24 mouse cellular contexts compared by ENCODE assay signal in the genomic region with DNA sequence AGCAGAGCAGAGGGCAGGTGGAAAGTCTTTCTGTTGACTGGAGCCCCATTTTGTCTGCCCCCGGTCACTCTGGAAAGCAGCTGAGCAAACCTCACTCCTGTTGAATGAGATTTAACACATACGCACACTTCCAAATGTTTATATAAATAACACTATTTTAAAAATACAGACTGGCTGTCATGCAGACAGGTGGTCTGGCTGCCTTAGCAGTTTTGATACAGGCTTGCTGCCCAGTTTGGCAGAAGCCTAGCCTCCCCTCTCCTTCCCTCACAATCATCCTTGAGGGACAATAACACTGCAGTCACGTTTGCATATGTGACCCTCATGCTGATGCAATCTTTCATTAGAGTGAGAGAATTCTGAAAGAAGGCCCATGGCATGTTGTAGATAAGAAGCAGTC.
A peak's percentile ranks its signal among the peaks of the same experiment; 100 is the strongest.
DNase-seq lines count a peak whose midpoint lies in the region; ATAC-seq and TF ChIP-seq lines count a peak whose summit lies in the region.
"Had no signal": no experiment of that assay in that cellular context is flagged by ENCODE, and none has a peak within 500 bp of the region (broad histone marks: within the 10 kb centered on the region; RNA-seq: fewer than 3 reads in every experiment).

No protein-coding gene starts in this region.

- intact Hi-C loops in left cerebral cortex, adult 2 months (cut with DNase I), result no loop called here
- intact Hi-C loops in left cerebral cortex, postnatal 25 days (cut with DNase I), result no loop called here

- no peak overlapping the region for H3K4me2 ChIP-seq in hindbrain, embryonic 13.5 days
- no peak overlapping the region for H3K4me2 ChIP-seq in midbrain, postnatal 0 days (ENCODE audit: low read depth, low read length, poor library complexity, severe bottlenecking)
- no peak overlapping the region for H3K4me2 ChIP-seq in midbrain, embryonic 13.5 days (replicated peaks)
- H3K4me2 ChIP-seq: forebrain, embryonic 15.5 days; hindbrain, embryonic 14.5 days; limb, embryonic 12.5 days; liver, embryonic 15.5 days; lung, embryonic 15.5 days; midbrain, embryonic 11.5 days; neural tube, embryonic 15.5 days had no signal

- H3K4me1 ChIP-seq in hindbrain, embryonic 10.5 days (replicated peaks), result peaks cover 14% of the 10 kb centered on the region
- no peaks in the 10 kb centered on the region for H3K4me1 ChIP-seq in hindbrain, embryonic 13.5 days (replicated peaks)
- 0 out of 2 replicates have a peak, but pooled peaks cover 2% of the 10 kb centered on the region for H3K4me1 ChIP-seq in midbrain, postnatal 0 days (ENCODE audit: insufficient read depth, low read length)
- peaks cover 15% of the 10 kb centered on the region for H3K4me1 ChIP-seq in midbrain, embryonic 13.5 days (replicated peaks)
- H3K4me1 ChIP-seq: limb, embryonic 12.5 days; liver, embryonic 15.5 days; lung, embryonic 15.5 days had no signal

- no peak for TF ChIP-seq CTCF in left cerebral cortex, adult 2 months (IDR thresholded peaks at IDR 0.05)
- no peak for TF ChIP-seq CTCF in midbrain, postnatal 0 days (IDR thresholded peaks at IDR 0.05)

- no peaks in the 10 kb centered on the region for H3K27me3 ChIP-seq in hindbrain, embryonic 10.5 days (ENCODE audit: insufficient read depth, poor library complexity, severe bottlenecking)
- H3K27me3 ChIP-seq in hindbrain, embryonic 13.5 days, result no peaks in the 10 kb centered on the region
- no peaks in the 10 kb centered on the region for H3K27me3 ChIP-seq in midbrain, postnatal 0 days (ENCODE audit: insufficient read depth, low read length)
- H3K27me3 ChIP-seq in midbrain, embryonic 13.5 days, result peaks cover 3% of the 10 kb centered on the region; the same call in 1 of the 2 replicates
- H3K27me3 ChIP-seq: forebrain, embryonic 15.5 days; limb, embryonic 12.5 days; liver, embryonic 15.5 days; lung, embryonic 15.5 days; neural tube, embryonic 15.5 days had no signal

- no peak overlapping the region for H3K4me3 ChIP-seq in hindbrain, embryonic 10.5 days
- no peak overlapping the region for H3K4me3 ChIP-seq in hindbrain, embryonic 13.5 days
- no peak overlapping the region for H3K4me3 ChIP-seq in left cerebral cortex, adult 2 months
- no peak overlapping the region for H3K4me3 ChIP-seq in midbrain, postnatal 0 days (ENCODE audit: low read depth, low read length)
- no peak overlapping the region for H3K4me3 ChIP-seq in midbrain, embryonic 13.5 days (replicated peaks)
- H3K4me3 ChIP-seq: forebrain, embryonic 15.5 days; limb, embryonic 12.5 days; liver, embryonic 15.5 days; lung, embryonic 15.5 days; neural tube, embryonic 15.5 days had no signal

- no peak for ATAC-seq in hindbrain, embryonic 13.5 days (ENCODE audit: low FRiP score)
- ATAC-seq in midbrain, postnatal 0 days (ENCODE audit: low FRiP score), result no peak
- no peak for ATAC-seq in midbrain, embryonic 13.5 days
- ATAC-seq: forebrain, embryonic 15.5 days; inflammation-experienced regulatory T-cells, adult 6 months had no signal

- H3K9ac ChIP-seq in hindbrain, embryonic 13.5 days, result no peak overlapping the region
- no peak overlapping the region for H3K9ac ChIP-seq in midbrain, postnatal 0 days (replicated peaks; ENCODE audit: low read length, poor library complexity, severe bottlenecking)
- no peak overlapping the region for H3K9ac ChIP-seq in midbrain, embryonic 13.5 days (replicated peaks)
- H3K9ac ChIP-seq: forebrain, embryonic 15.5 days; hindbrain, embryonic 14.5 days; limb, embryonic 12.5 days; liver, embryonic 15.5 days; lung, embryonic 15.5 days; neural tube, embryonic 15.5 days had no signal

- no peaks in the 10 kb centered on the region for H3K9me3 ChIP-seq in hindbrain, embryonic 10.5 days
- no peaks in the 10 kb centered on the region for H3K9me3 ChIP-seq in hindbrain, embryonic 13.5 days
- no peaks in the 10 kb centered on the region for H3K9me3 ChIP-seq in midbrain, postnatal 0 days (ENCODE audit: low read length)
- no peaks in the 10 kb centered on the region for H3K9me3 ChIP-seq in midbrain, embryonic 13.5 days
- H3K9me3 ChIP-seq: forebrain, embryonic 15.5 days; limb, embryonic 12.5 days; liver, embryonic 15.5 days; lung, embryonic 15.5 days; neural tube, embryonic 15.5 days had no signal

- 69% methylated on average over 3 of the region's 3 CpGs for WGBS in hindbrain, embryonic 10.5 days
- WGBS in hindbrain, embryonic 13.5 days, result 58% methylated on average over 3 of the region's 3 CpGs
- WGBS in midbrain, postnatal 0 days, result 50% methylated on average over 3 of the region's 3 CpGs
- whole genome bisulfite sequencing in midbrain, embryonic 13.5 days, result 49% methylated on average over 3 of the region's 3 CpGs

- peak; percentile 10 to 20 for DNase-seq in cerebellum, postnatal 14 days
- no peak for DNase-seq in cerebellum, adult 9-10 months
- no peak for DNase-seq in hindbrain, embryonic 10.5 days (ENCODE audit: low spot score)
- DNase-seq in left cerebral cortex, adult 2 months (ENCODE audit: extremely low spot score in 1 of 2, low spot score in 2 of 2), result no peak
- no peak for DNase-seq in left cerebral cortex, postnatal 25 days (ENCODE audit: low spot score in 2 of 2)
- peak; percentile 5 for DNase-seq in midbrain, postnatal 0 days (ENCODE audit: low spot score)
- DNase-seq: adrenal gland, adult 8-10 months; cerebellum, adult 8-10 months; gastrocnemius, postnatal 14 days; kidney, adult 11 months; kidney, postnatal 14 days; thymus, adult 2 months; thymus, postnatal 36 days had no signal

- H3K36me3 ChIP-seq in hindbrain, embryonic 10.5 days, result no peaks in the 10 kb centered on the region
- no peaks in the 10 kb centered on the region for H3K36me3 ChIP-seq in hindbrain, embryonic 13.5 days
- no peaks in the 10 kb centered on the region for H3K36me3 ChIP-seq in midbrain, postnatal 0 days (ENCODE audit: insufficient read depth, low read length)
- no peaks in the 10 kb centered on the region for H3K36me3 ChIP-seq in midbrain, embryonic 13.5 days
- H3K36me3 ChIP-seq: forebrain, embryonic 15.5 days; G1E; limb, embryonic 12.5 days; liver, embryonic 15.5 days; lung, embryonic 15.5 days; neural tube, embryonic 15.5 days had no signal

- 0 out of 2 replicates have a peak overlapping the region, but pooled peaks have one; percentile 9 for H3K27ac ChIP-seq in hindbrain, embryonic 10.5 days
- no peak overlapping the region for H3K27ac ChIP-seq in hindbrain, embryonic 13.5 days
- H3K27ac ChIP-seq in left cerebral cortex, adult 2 months, result peak overlapping the region; percentile 28; the same call in 1 of the 2 replicates
- no peak overlapping the region for H3K27ac ChIP-seq in midbrain, postnatal 0 days (ENCODE audit: low read depth, low read length)
- no peak overlapping the region for H3K27ac ChIP-seq in midbrain, embryonic 13.5 days
- H3K27ac ChIP-seq: forebrain, embryonic 15.5 days; hindbrain, embryonic 14.5 days; limb, embryonic 12.5 days; liver, embryonic 15.5 days; lung, embryonic 15.5 days; neural tube, embryonic 15.5 days had no signal

Comparison
In these comparisons a context has a peak if more than half of its experiments do, and no peak if none do; other contexts are left out.
1. DNase-seq: peak in cerebellum, postnatal 14 days (2 of 2) and midbrain, postnatal 0 days (single experiment); none in cerebellum, adult 9-10 months (single experiment), hindbrain, embryonic 10.5 days (single experiment), left cerebral cortex, adult 2 months (0 of 2) and left cerebral cortex, postnatal 25 days (0 of 2).
2. H3K27ac ChIP-seq: peak in hindbrain, embryonic 10.5 days (single experiment) and left cerebral cortex, adult 2 months (single experiment); none in hindbrain, embryonic 13.5 days (single experiment), midbrain, postnatal 0 days (single experiment) and midbrain, embryonic 13.5 days (single experiment).